22 mouse cellular contexts compared by ENCODE assay signal in genomic region chr2:107183066-107183465, GRCm38 (mm10).
A peak's percentile ranks its signal among the peaks of the same experiment; 100 is the strongest.
DNase-seq lines count a peak whose midpoint lies in the region; ATAC-seq lines count a peak whose summit lies in the region.
"Had no signal": no experiment of that assay in that cellular context is flagged by ENCODE, and none has a peak within 500 bp of the region (broad histone marks: within the 10 kb centered on the region; RNA-seq: fewer than 3 reads in every experiment).

No protein-coding gene starts in this region.

- DNase-seq in adrenal gland, adult (ENCODE audit: inconsistent age in 2 of 2, low spot score in 1 of 2) = peak; percentile 53 to 88
- no peak for DNase-seq in adrenal gland, postnatal 4 days (ENCODE audit: low spot score in 2 of 2)
- peak; percentile 34 for DNase-seq in adrenal gland, postnatal 14 days
- DNase-seq in brain, adult 2 months (ENCODE audit: low read depth, low spot score) = peak; percentile 13
- DNase-seq in spleen, adult 12 weeks (ENCODE audit: low spot score) = no peak
- DNase-seq: B cell, adult 2 months; cerebellum, adult 18-20 months; cerebellum, adult 9-10 months; cerebellum, postnatal 14 days; forebrain, postnatal 0 days; gastrocnemius, adult 2 months; gastrocnemius, postnatal 25 days; heart, adult 2 months; heart, postnatal 14 days; heart, postnatal 4 days; kidney, adult 18-20 months; kidney, adult 9 months had no signal

- no peak for ATAC-seq in CD4-positive, CD25-positive, alpha-beta regulatory T cell, adult 4 months
- ATAC-seq: forebrain, embryonic 14.5 days; forebrain, postnatal 0 days; hindbrain, postnatal 0 days; inflammation-experienced regulatory T-cells, adult 6 months; intestine, embryonic 16.5 days had no signal

Comparison
In these comparisons a context has a peak if more than half of its experiments do, and no peak if none do; other contexts are left out.
1. DNase-seq: peak in adrenal gland, adult (2 of 2), adrenal gland, postnatal 14 days (single experiment) and brain, adult 2 months (single experiment); none in adrenal gland, postnatal 4 days (0 of 2) and spleen, adult 12 weeks (single experiment).